Mouse (Mus musculus) megakaryocyte progenitor cell, adult 5-6 weeks (primary cell): ENCODE measurements around the gene Olfr878. TPM values are rescaled to one million over a fixed set of nuclear protein-coding genes. Genes with fewer than 3 reads are reported as not detected.

Experiments used
- ATAC-seq: replicated peaks from 2 replicates; pipeline ENCODE4 v1.8.0; 2016; ENCODE audit warnings: mild to moderate bottlenecking, moderate TSS enrichment, inconsistent platforms; ENCODE audit not compliant: poor library complexity
- total RNA-seq, 2 experiments: library from RNA; stranded (forward) in 1 of 2; stranded (reverse) in 1 of 2; fragments of 157-497, 149-512 nt in 1 of 2; fragments of 200-1000 nt in 1 of 2; gene quantifications; 2 replicates each; pipeline versions ENCODE4 v1.2.3 to v1.2.4; 2015 to 2017

Olfr878 gene
- total RNA-seq (2015) (not detected in 2 replicates), total RNA-seq (2017) (not detected in 2 replicates)

- no peak for ATAC-seq
These were observed at the start of gene Olfr878 for GRCm38 (mm10) chr9:37917540-37917939. Gene Olfr878, plus strand, starts transcription at chr9:37917840.

- no peak for ATAC-seq
These were observed 47.4 kb upstream of the Olfr878 start for GRCm38 (mm10) chr9:37870246-37870645.

GRCm38 (mm10) chr9:37871097-37871496 lies 46.5 kb upstream of the Olfr878 start:
- no peak for ATAC-seq

- ATAC-seq, result no peak
These were observed 46.1 kb upstream of the Olfr878 start for GRCm38 (mm10) chr9:37871536-37871935.

GRCm38 (mm10) chr9:37890960-37891359 lies 26.7 kb upstream of the Olfr878 start:
- ATAC-seq, result no peak

- ATAC-seq, result no peak
These were observed 21.0 kb upstream of the Olfr878 start, which contains the start of gene Olfr145 for GRCm38 (mm10) chr9:37896661-37897060. Gene Olfr145, plus strand, starts transcription at chr9:37896724.

GRCm38 (mm10) chr9:37905555-37905954 lies 12.1 kb upstream of the Olfr878 start:
- no peak for ATAC-seq

GRCm38 (mm10) chr9:37918018-37918417 lies 378 bp downstream of the Olfr878 start:
- no peak for ATAC-seq

- ATAC-seq, result no peak
These were observed 6.6 kb downstream of the Olfr878 start for GRCm38 (mm10) chr9:37924194-37924593.

GRCm38 (mm10) chr9:37925445-37925844 lies 7.8 kb downstream of the Olfr878 start:
- ATAC-seq, result no peak

- ATAC-seq, result no peak
These were observed 8.7 kb downstream of the Olfr878 start for GRCm38 (mm10) chr9:37926019-37927013.

- peak; percentile 99 for ATAC-seq
These were observed 14.9 kb downstream of the Olfr878 start for GRCm38 (mm10) chr9:37932519-37932918.

GRCm38 (mm10) chr9:37934146-37934545 lies 16.5 kb downstream of the Olfr878 start:
- no peak for ATAC-seq

- ATAC-seq, result no peak
These were observed 23.5 kb downstream of the Olfr878 start for GRCm38 (mm10) chr9:37941167-37941566.

Other genes starting within 250 kb of the Olfr878 start
- gene Panx3, start 248.6 kb upstream of the Olfr878 start, total RNA-seq (2015), result not detected in 2 replicates
- not detected in 2 replicates for gene Panx3, start 248.6 kb upstream of the Olfr878 start, total RNA-seq (2017)
- gene Olfr160, start 201.6 kb upstream of the Olfr878 start, total RNA-seq (2015), result not detected in 2 replicates
- not detected in 2 replicates for gene Olfr160, start 201.6 kb upstream of the Olfr878 start, total RNA-seq (2017)
- gene Olfr874, start 172.7 kb upstream of the Olfr878 start, total RNA-seq (2015), result not detected in 2 replicates
- not detected in 2 replicates for gene Olfr874, start 172.7 kb upstream of the Olfr878 start, total RNA-seq (2017)
- gene Olfr875, start 146.0 kb upstream of the Olfr878 start, total RNA-seq (2015), result not detected in 2 replicates
- gene Olfr875, start 146.0 kb upstream of the Olfr878 start, total RNA-seq (2017), result not detected in 2 replicates
- gene Olfr876, start 114.8 kb upstream of the Olfr878 start, total RNA-seq (2015), result not detected in 2 replicates
- not detected in 2 replicates for gene Olfr876, start 114.8 kb upstream of the Olfr878 start, total RNA-seq (2017)
- gene Olfr877, start 63.6 kb upstream of the Olfr878 start, total RNA-seq (2015), result not detected in 2 replicates
- gene Olfr877, start 63.6 kb upstream of the Olfr878 start, total RNA-seq (2017), result not detected in 2 replicates
- gene Olfr145, start 21.1 kb upstream of the Olfr878 start, total RNA-seq (2015), result not detected in 2 replicates
- gene Olfr145, start 21.1 kb upstream of the Olfr878 start, total RNA-seq (2017), result not detected in 2 replicates
- gene Olfr881, start 74.0 kb downstream of the Olfr878 start, total RNA-seq (2015), result not detected in 2 replicates
- not detected in 2 replicates for gene Olfr881, start 74.0 kb downstream of the Olfr878 start, total RNA-seq (2017)
- gene Olfr883, start 108.0 kb downstream of the Olfr878 start, total RNA-seq (2015), result not detected in 2 replicates
- gene Olfr883, start 108.0 kb downstream of the Olfr878 start, total RNA-seq (2017), result not detected in 2 replicates
- not detected in 2 replicates for gene Olfr884, start 128.7 kb downstream of the Olfr878 start, total RNA-seq (2015)
- gene Olfr884, start 128.7 kb downstream of the Olfr878 start, total RNA-seq (2017), result not detected in 2 replicates
- not detected in 2 replicates for gene Olfr885, start 143.5 kb downstream of the Olfr878 start, total RNA-seq (2015)
- not detected in 2 replicates for gene Olfr885, start 143.5 kb downstream of the Olfr878 start, total RNA-seq (2017)
- not detected in 2 replicates for gene Olfr887, start 166.2 kb downstream of the Olfr878 start, total RNA-seq (2015)
- gene Olfr887, start 166.2 kb downstream of the Olfr878 start, total RNA-seq (2017), result not detected in 2 replicates
- not detected in 2 replicates for gene Olfr888, start 190.3 kb downstream of the Olfr878 start, total RNA-seq (2015)
- not detected in 2 replicates for gene Olfr888, start 190.3 kb downstream of the Olfr878 start, total RNA-seq (2017)
- gene Olfr889, start 197.4 kb downstream of the Olfr878 start, total RNA-seq (2015), result 0.05 and 0.12 TPM in 2 replicates
- gene Olfr889, start 197.4 kb downstream of the Olfr878 start, total RNA-seq (2017), result not detected in 2 replicates
- gene Olfr890, start 224.7 kb downstream of the Olfr878 start, total RNA-seq (2015), result not detected in 2 replicates
- not detected in 2 replicates for gene Olfr890, start 224.7 kb downstream of the Olfr878 start, total RNA-seq (2017)